Mouse (Mus musculus) retina, embryonic 14.5 days (tissue): ENCODE data around the gene Rcsd1.

Source experiments
- DNase-seq: peaks from one replicate; pipeline ENCODE4 v3.0.0-alpha.2; 2015; ENCODE audit warnings: low spot score

Rcsd1 gene

DNA sequence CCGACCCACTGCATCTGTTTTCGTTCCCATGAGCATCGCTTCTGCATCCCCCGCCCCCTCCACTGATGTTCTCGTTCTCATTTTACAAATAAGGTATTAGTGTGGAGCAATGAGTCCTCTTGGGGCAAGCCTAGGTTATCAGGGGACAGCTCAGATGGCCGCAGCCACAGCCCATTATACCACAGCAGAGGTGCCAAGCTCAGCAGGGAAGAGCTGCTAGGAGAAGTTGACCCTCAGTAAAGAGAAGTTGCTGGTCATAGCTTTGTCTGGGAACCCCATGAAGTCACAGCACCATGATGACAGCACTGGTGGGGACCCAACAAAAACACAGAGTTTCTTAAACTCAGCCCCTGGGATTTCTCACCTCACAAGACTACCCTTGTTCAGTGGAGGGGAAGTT lies 47.8 kb downstream of the Rcsd1 start:
- no peak for DNase-seq

GRCm38 (mm10) chr1:165661191-165661590 lies 48.4 kb downstream of the Rcsd1 start:
- no peak for DNase-seq

- DNase-seq = peak; percentile 93
Observed at GRCm38 (mm10) chr1:165660774-165661173, 48.8 kb downstream of the Rcsd1 start.

DNA sequence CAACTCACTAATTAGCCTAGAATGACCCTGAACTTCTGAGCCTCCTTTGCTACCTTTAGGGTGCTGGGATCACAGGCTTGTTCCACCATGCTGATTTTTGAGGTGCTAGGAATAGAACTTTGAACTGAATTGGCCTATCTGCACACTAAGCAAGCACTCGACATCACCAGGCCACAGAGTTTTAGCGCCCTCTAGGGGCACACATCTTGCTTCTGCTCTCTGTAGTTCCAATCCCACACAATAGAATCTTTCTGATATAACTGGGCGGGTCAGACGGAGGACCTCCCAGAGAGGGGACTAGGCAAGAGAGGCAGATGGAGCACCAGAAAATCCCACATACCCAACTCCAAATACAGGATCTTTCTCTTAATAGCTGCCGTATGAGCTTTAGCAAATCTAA lies 51.0 kb downstream of the Rcsd1 start:
- peak; percentile 85 for DNase-seq

DNA sequence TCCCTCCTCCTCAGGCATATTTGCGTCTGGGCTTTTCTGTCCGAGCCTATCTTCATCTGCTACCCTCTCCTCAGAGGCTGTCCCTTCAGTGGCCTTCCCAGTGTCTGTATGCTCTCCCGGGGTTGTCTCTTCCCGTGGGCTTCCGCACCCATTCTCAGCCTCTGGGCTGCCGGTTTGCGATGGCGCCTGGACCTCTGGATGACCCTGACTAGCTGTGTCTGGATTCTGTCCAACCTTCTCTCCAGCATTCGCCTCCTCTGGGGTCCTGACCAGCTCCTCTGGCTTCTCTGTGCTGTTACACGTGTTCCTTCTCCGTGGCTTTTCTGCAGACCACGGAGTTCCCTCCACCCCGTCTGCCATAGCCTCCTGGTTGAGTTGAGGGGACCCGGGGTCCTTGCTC lies 54.1 kb downstream of the Rcsd1 start:
- DNase-seq = no peak

GRCm38 (mm10) chr1:165655022-165655421 lies 54.5 kb downstream of the Rcsd1 start:
- DNase-seq = no peak

DNA sequence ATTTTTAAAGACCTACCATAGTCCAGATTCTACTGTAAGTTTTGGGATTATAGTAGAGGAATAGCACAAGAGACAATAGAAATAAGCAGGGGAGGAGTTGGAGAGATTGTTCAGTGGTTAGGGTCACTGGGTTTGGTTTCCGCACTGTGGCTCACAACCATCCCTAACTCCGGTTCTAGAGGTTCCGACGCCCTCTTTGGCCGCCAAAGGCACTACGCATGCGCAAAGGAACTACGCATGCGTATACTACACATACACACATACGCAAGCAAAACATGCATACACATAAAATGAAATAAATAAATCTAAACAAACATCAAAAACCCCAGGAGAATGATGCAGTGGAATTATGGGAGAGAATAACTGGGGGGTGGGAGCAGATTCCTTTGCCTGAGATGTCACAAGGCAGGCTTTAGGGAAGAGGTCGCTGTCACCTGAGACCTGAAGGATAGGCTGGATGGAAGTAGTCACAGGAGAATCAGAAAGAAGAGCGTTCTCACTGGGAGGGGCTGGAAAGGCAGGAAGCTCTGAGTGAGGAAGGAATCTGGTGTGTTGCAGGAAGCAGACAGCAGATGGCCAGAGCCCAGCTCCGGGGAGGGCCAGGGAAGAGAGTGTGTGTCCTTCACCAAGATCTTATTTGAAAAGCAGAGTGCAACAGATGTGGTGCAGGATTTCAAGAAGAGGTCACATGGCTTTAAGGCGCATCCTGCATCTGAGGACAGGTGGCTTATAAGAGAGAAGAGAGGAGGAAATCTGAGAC lies 56.3 kb downstream of the Rcsd1 start:
- no peak for DNase-seq

DNA sequence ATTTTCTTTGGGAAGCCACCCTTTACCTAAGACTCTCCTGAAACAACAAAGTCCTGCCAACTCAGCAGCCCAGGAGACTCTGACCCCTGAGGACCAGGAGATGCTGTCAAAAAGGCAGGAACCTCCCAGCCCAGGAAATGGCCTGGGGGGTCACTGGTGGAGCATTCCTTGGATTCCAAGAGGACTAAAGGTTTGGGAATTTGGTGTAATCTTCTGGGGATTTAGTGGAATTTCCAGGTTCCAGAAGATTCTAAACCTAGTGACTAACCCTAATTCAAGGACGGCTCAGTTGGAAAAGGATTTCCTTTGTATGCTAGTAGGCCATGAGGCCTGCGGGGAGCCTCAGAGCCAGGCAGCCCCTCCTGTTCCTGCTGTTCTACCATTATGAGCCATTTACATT lies 57.0 kb downstream of the Rcsd1 start:
- DNase-seq = no peak

DNA sequence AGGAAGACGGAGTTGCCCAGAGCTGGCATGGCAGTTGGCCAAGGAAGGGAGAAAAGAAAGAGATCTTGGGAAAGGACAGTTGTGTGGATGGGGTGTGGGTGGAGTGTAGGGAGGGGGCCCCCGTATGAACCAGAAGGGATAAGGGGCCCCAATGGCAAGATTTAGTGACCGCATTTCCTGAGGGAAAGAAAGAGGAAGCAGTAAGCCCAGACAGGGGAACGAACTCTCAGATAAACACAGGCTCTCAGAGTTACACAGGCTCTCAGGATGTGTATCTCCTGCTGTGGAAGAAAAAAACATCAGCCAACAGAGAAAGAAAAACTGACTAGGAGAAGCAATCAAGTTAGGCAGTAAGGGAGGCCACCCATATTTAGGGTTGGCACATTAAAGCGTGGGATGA lies 58.4 kb downstream of the Rcsd1 start:
- DNase-seq = no peak

DNA sequence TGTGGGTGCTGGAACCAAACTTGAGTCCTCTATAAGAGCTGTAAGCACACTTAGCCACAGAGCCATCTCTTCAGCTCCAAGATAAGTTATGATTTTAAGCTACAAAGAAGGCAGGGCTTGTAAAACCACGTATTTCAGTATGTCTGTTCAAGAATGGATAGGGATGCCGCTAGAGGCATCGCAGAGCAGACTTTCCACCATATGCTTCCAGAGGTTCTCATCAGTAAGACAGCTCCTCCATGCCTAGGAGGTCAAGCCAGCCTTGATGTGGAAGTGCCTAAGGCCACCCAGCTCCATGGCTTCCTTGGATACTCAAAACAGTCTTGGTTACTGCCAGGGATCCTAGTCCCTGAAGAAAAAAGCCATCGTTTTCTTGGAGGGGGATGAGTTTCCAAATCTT lies 64.5 kb downstream of the Rcsd1 start:
- DNase-seq = no peak

DNA sequence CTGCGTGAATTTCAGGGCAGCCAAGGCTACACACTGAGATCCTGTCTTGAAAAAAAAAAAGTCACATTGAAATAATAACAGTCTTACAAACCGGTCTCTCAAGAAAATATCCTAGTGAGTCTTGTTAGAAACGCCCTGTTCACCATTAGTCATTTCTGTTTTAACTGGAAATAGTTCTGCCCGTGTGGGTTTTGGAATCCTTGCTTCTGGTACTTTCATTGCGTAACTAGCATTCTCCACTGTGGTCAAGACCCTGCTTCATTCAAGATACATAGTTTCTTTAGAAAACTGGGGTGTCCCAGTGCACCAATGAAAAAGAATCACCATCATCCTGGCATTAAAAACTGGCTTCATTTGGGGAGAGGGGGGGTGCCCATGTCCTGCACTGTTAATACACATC lies 65.8 kb downstream of the Rcsd1 start:
- DNase-seq = no peak

GRCm38 (mm10) chr1:165642780-165643311 lies 66.7 kb downstream of the Rcsd1 start:
- peak; percentile 79 for DNase-seq

GRCm38 (mm10) chr1:165641786-165642771 lies 67.5 kb downstream of the Rcsd1 start:
- peak; percentile 94 for DNase-seq

- DNase-seq = peak; percentile 95
Observed at GRCm38 (mm10) chr1:165641271-165641771, 68.2 kb downstream of the Rcsd1 start.

GRCm38 (mm10) chr1:165636289-165636688 lies 73.3 kb downstream of the Rcsd1 start:
- no peak for DNase-seq

GRCm38 (mm10) chr1:165635055-165635897 lies 74.3 kb downstream of the Rcsd1 start:
- no peak for DNase-seq

GRCm38 (mm10) chr1:165634151-165634884 lies 75.2 kb downstream of the Rcsd1 start, which contains the start of gene Mpzl1:
Mpzl1 (minus strand) TSS chr1:165634538.
- peak; percentile 98 for DNase-seq

GRCm38 (mm10) chr1:165633345-165633744 lies 76.2 kb downstream of the Rcsd1 start:
- DNase-seq = peak; percentile 17

- no peak for DNase-seq
Observed at GRCm38 (mm10) chr1:165631136-165631535, 78.4 kb downstream of the Rcsd1 start.

GRCm38 (mm10) chr1:165629975-165630374 lies 79.6 kb downstream of the Rcsd1 start:
- DNase-seq = no peak

GRCm38 (mm10) chr1:165628603-165629002 lies 81.0 kb downstream of the Rcsd1 start:
- DNase-seq = no peak
